Mouse (Mus musculus): ENCODE measurements at regions not wholly inside any gene's neighbourhood (a gene's known extent, or its start where the extent isn't known, plus 50 kb on each side); places are given as distances from the start of the nearest gene placed in this dataset.
A peak's percentile ranks its signal among the peaks of the same experiment; 100 is the strongest.

DNA sequence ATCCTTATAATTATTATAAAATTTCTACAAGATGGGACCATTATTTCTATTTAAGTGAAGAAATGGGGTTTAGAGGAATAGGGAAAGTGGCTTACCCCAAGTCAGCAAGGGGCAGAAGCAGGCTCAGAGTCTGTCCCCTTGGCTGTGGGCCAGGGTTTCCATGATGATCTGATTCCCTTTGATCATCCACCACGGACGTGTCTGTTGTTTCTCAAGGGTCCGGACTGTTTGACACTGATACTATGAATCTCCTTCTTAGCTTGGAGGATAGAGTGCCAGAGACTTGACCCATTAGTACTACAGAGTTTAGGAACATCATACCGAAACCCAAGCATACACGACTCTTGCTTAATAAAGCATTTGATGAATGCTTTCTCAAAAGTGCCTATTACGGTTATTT is 172.9 kb downstream of the Papss1 start:
- Histone ChIP-seq H3K36me3 (ENCODE audit: control insufficient read depth, insufficient read depth, low read length) (no peaks in the 10 kb centered on the region), H3K9ac (ENCODE audit: low read depth, low read length, severe bottlenecking) (no peak overlapping the region), H3K4me2 (replicated peaks; ENCODE audit: low read depth, low read length, severe bottlenecking) (no peak overlapping the region), H3K27ac (replicated peaks; ENCODE audit: low read depth, low read length) (no peak overlapping the region), H3K9me3 (ENCODE audit: control insufficient read depth, low read length) (no peaks in the 10 kb centered on the region), H3K4me3 (replicated peaks; ENCODE audit: low read length) (no peak overlapping the region), H3K27me3 (ENCODE audit: control insufficient read depth, insufficient read depth, low read length) (no peaks in the 10 kb centered on the region), H3K4me1 (ENCODE audit: control insufficient read depth, insufficient read depth, low read length) (peaks cover 8% of the 10 kb centered on the region; the same call in 1 of the 2 replicates)
- 38% methylated on average over 6 of the region's 6 CpGs for WGBS
- no peak for TF ChIP-seq POLR2A (IDR thresholded peaks at IDR 0.05; ENCODE audit: borderline replicate concordance, extremely low read depth, insufficient read depth, insufficient read length)
- no peak for DNase-seq (ENCODE audit: low spot score)
- ATAC-seq (ENCODE audit: low FRiP score, low read depth) = no peak

DNA sequence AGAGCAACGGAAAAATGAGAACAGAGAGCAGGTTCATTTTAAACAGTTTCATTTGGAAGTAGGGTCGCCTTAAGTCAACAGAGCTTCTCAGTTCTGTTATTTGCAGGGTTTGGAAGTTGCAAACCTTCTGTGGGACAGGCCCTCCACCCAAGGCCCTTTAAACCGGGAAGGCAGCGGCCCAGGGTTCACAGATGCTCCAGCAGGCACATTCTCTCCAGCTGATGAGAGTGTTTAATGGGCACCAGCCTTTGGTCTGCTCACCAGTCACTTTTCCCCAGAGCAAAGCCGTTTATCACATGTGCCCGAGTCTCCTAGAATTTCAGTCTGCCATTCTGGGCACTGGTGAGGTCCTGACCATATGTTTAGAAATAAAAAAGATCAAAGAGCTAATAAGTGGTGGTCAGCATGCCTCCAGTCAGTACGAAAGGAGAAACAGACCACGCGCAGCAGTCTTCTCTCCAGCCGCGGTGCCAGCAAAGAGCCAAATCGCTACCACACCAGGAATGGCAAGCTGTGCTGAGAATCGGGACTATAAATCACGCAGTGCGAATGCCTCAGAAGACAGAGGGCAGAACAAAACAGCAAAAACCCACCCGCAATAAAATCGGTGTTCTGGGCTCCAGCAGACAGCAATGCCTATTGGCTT is 173.5 kb downstream of the Papss1 start:
- Histone ChIP-seq H3K9me3 (ENCODE audit: control insufficient read depth, low read length) (no peaks in the 10 kb centered on the region), H3K4me1 (ENCODE audit: control insufficient read depth, insufficient read depth, low read length) (peaks cover 8% of the 10 kb centered on the region; the same call in 1 of the 2 replicates), H3K4me3 (replicated peaks; ENCODE audit: low read length) (peak overlapping the region; percentile 1; the same call in 1 of the 2 replicates), H3K36me3 (ENCODE audit: control insufficient read depth, insufficient read depth, low read length) (no peaks in the 10 kb centered on the region), H3K27ac (replicated peaks; ENCODE audit: low read depth, low read length) (no peak overlapping the region), H3K4me2 (replicated peaks; ENCODE audit: low read depth, low read length, severe bottlenecking) (peak overlapping the region; percentile 40), H3K27me3 (ENCODE audit: control insufficient read depth, insufficient read depth, low read length) (no peaks in the 10 kb centered on the region), H3K9ac (ENCODE audit: low read depth, low read length, severe bottlenecking) (no peak overlapping the region)
- 16% methylated on average over 17 of the region's 17 CpGs for WGBS
- ATAC-seq (ENCODE audit: low FRiP score, low read depth) (no peak), DNase-seq (ENCODE audit: low spot score) (peak; percentile 6)
- no peak for TF ChIP-seq POLR2A (IDR thresholded peaks at IDR 0.05; ENCODE audit: borderline replicate concordance, extremely low read depth, insufficient read depth, insufficient read length)

DNA sequence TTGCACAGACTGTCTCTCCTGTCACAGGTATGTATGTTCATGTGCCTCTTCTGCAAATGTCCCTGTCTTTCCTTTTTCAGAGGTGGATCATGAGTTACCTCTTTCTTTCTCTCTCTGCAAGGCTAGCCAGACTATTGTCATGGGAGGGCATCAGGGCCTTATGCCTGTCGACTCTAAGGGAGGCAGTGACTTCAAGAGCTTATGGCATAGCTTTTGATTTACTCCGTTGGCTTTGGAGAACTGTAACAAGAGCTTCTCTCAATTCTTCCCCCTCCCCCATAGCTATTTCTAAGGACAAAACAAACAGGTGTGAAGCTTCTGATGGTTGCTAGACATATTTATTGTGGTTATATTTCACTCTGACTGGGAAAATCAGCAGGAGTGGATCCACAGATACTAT is 191.0 kb downstream of the Papss1 start:
- no peak for TF ChIP-seq POLR2A (IDR thresholded peaks at IDR 0.05; ENCODE audit: borderline replicate concordance, extremely low read depth, insufficient read depth, insufficient read length)
- Histone ChIP-seq H3K4me2 (replicated peaks; ENCODE audit: low read depth, low read length, severe bottlenecking) (no peak overlapping the region), H3K4me3 (replicated peaks; ENCODE audit: low read length) (no peak overlapping the region), H3K27ac (replicated peaks; ENCODE audit: low read depth, low read length) (no peak overlapping the region), H3K9ac (ENCODE audit: low read depth, low read length, severe bottlenecking) (no peak overlapping the region), H3K9me3 (ENCODE audit: control insufficient read depth, low read length) (0 out of 2 replicates have a peak, but pooled peaks cover 4% of the 10 kb centered on the region), H3K4me1 (ENCODE audit: control insufficient read depth, insufficient read depth, low read length) (no peaks in the 10 kb centered on the region), H3K36me3 (ENCODE audit: control insufficient read depth, insufficient read depth, low read length) (no peaks in the 10 kb centered on the region), H3K27me3 (ENCODE audit: control insufficient read depth, insufficient read depth, low read length) (no peaks in the 10 kb centered on the region)
- WGBS = 40% methylated on average over 2 of the region's 2 CpGs
- DNase-seq (ENCODE audit: low spot score) (no peak), ATAC-seq (ENCODE audit: low FRiP score, low read depth) (no peak)

DNA sequence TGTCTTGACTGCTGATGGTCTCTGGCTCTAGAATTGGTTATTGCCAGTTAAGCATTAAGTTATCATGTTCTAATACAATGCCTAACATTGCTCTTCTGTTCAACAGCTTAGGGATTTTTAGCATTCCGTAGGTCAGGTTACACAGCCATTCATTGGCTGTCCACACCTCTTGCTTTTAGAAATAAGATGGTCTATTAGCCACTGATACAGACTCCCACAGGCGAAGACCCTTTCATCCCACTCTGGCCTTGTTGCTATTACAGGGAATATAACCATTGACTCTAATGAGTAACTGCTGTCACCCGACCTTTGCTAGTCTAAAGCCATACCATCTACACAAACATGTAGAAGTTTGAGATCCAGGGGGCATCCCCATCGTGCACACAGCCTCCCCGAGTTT is 191.6 kb downstream of the Papss1 start:
- Histone ChIP-seq H3K9me3 (ENCODE audit: control insufficient read depth, low read length) (0 out of 2 replicates have a peak, but pooled peaks cover 4% of the 10 kb centered on the region), H3K27me3 (ENCODE audit: control insufficient read depth, insufficient read depth, low read length) (no peaks in the 10 kb centered on the region), H3K9ac (ENCODE audit: low read depth, low read length, severe bottlenecking) (no peak overlapping the region), H3K4me1 (ENCODE audit: control insufficient read depth, insufficient read depth, low read length) (no peaks in the 10 kb centered on the region), H3K4me2 (replicated peaks; ENCODE audit: low read depth, low read length, severe bottlenecking) (no peak overlapping the region), H3K27ac (replicated peaks; ENCODE audit: low read depth, low read length) (no peak overlapping the region), H3K4me3 (replicated peaks; ENCODE audit: low read length) (no peak overlapping the region), H3K36me3 (ENCODE audit: control insufficient read depth, insufficient read depth, low read length) (no peaks in the 10 kb centered on the region)
- no peak for ATAC-seq (ENCODE audit: low FRiP score, low read depth)
- WGBS = 66% methylated on average over 5 of the region's 5 CpGs
- TF ChIP-seq POLR2A (IDR thresholded peaks at IDR 0.05; ENCODE audit: borderline replicate concordance, extremely low read depth, insufficient read depth, insufficient read length) = no peak
- DNase-seq (ENCODE audit: low spot score) = no peak

DNA sequence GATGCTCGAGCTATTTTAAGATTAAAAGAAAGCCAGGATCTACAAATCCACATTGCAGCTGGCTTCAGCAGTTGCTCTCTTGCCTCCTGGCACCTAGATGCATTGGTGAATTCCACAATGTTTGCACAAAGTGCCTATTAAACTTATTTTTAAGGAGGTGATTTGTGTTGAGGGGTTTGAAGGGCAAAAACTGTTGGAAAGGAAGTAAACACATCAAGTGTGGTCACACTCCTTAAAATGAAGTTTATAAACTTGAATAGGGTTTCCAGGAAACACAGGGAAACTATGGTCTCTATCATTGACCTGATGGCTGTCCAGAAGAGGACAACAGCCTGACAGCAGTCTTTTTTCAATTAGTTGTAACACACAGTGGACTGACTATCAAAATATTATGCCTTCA is 205.4 kb downstream of the Papss1 start:
- peaks cover 8% of the 10 kb centered on the region; the same call in 1 of the 2 replicates for H3K4me1 ChIP-seq (ENCODE audit: control insufficient read depth, insufficient read depth, low read length)
- no peak for TF ChIP-seq POLR2A (IDR thresholded peaks at IDR 0.05; ENCODE audit: borderline replicate concordance, extremely low read depth, insufficient read depth, insufficient read length)
- no peak overlapping the region for H3K9ac ChIP-seq (ENCODE audit: low read depth, low read length, severe bottlenecking)
- no peak for ATAC-seq (ENCODE audit: low FRiP score, low read depth)
- no peaks in the 10 kb centered on the region for H3K9me3 ChIP-seq (ENCODE audit: control insufficient read depth, low read length)
- no peaks in the 10 kb centered on the region for H3K36me3 ChIP-seq (ENCODE audit: control insufficient read depth, insufficient read depth, low read length)
- WGBS = 68% methylated on average over 1 of the region's 1 CpGs
- H3K4me2 ChIP-seq (replicated peaks; ENCODE audit: low read depth, low read length, severe bottlenecking) = no peak overlapping the region
- H3K4me3 ChIP-seq (replicated peaks; ENCODE audit: low read length) = no peak overlapping the region
- no peaks in the 10 kb centered on the region for H3K27me3 ChIP-seq (ENCODE audit: control insufficient read depth, insufficient read depth, low read length)
- H3K27ac ChIP-seq (replicated peaks; ENCODE audit: low read depth, low read length) = no peak overlapping the region
- no peak for DNase-seq (ENCODE audit: low spot score)

All from limb, embryonic 14.5 days (tissue).